39 mouse cellular contexts compared by ENCODE assay signal in the genomic region with DNA sequence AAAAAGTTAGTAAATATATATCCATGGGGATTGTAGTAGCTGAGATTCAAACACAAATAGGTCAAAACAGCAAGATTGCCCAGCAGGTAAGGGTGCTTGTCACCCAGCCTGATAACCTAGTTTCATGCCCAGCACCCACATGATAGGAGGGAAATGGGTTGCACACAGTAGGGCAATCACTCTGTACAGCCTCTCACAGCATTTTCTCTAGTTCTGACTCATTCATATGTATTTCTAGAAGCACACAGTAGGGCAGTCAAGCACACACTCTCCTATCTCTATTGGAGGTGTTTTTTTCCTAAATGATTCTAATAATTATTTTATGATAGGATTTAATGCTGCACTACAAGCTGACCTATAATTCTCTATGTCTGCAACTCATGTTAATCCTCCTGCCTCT. TPM values are rescaled to one million over a fixed set of nuclear protein-coding genes. Genes with fewer than 3 reads are reported as not detected.
"Had no signal": no experiment of that assay in that cellular context is flagged by ENCODE, and none has a peak within 500 bp of the region (broad histone marks: within the 10 kb centered on the region; RNA-seq: fewer than 3 reads in every experiment).

No protein-coding gene starts in this region.

- DNase-seq: left cerebral cortex, postnatal 4 days; liver; liver, embryonic 13.5 days; liver, postnatal 0 days; lung, adult 18-20 months; lung, adult 2 months; lung, embryonic 14.5 days; lung, postnatal 10 days; lung, postnatal 14 days; lung, postnatal 4 days; midbrain, embryonic 14.5 days had no signal

- H3K9ac ChIP-seq: limb, embryonic 12.5 days; limb, embryonic 13.5 days; limb, embryonic 15.5 days; liver, embryonic 12.5 days; liver, embryonic 13.5 days; liver, embryonic 14.5 days; liver, embryonic 15.5 days; liver, postnatal 0 days; lung, embryonic 14.5 days; lung, embryonic 15.5 days; midbrain, embryonic 12.5 days; midbrain, embryonic 13.5 days; midbrain, embryonic 15.5 days; neural tube, embryonic 12.5 days had no signal

- H3K9me3 ChIP-seq: limb, embryonic 10.5 days; limb, embryonic 12.5 days; limb, embryonic 13.5 days; limb, embryonic 15.5 days; liver, embryonic 12.5 days; liver, embryonic 13.5 days; liver, embryonic 15.5 days; lung, embryonic 15.5 days; megakaryocyte, embryonic 14.5 days; midbrain, embryonic 10.5 days; midbrain, embryonic 12.5 days; midbrain, embryonic 13.5 days; midbrain, embryonic 15.5 days; neural tube, embryonic 12.5 days had no signal

- H3K4me2 ChIP-seq: limb, embryonic 12.5 days; limb, embryonic 13.5 days; limb, embryonic 15.5 days; liver, embryonic 11.5 days; liver, embryonic 12.5 days; liver, embryonic 13.5 days; liver, embryonic 15.5 days; lung, embryonic 14.5 days; lung, embryonic 15.5 days; midbrain, embryonic 11.5 days; midbrain, embryonic 12.5 days; midbrain, embryonic 13.5 days; midbrain, embryonic 15.5 days; neural tube, embryonic 12.5 days had no signal

- H3K4me3 ChIP-seq: limb, embryonic 10.5 days; limb, embryonic 12.5 days; limb, embryonic 13.5 days; limb, embryonic 15.5 days; liver, embryonic 12.5 days; liver, embryonic 13.5 days; liver, embryonic 15.5 days; lung, embryonic 15.5 days; megakaryocyte, embryonic 14.5 days; midbrain, embryonic 10.5 days; midbrain, embryonic 12.5 days; midbrain, embryonic 13.5 days; midbrain, embryonic 15.5 days; myocyte; neural tube, embryonic 12.5 days had no signal

- H3K27ac ChIP-seq: limb, embryonic 10.5 days; limb, embryonic 12.5 days; limb, embryonic 13.5 days; limb, embryonic 15.5 days; liver, embryonic 12.5 days; liver, embryonic 13.5 days; liver, embryonic 14.5 days; liver, embryonic 15.5 days; lung, embryonic 15.5 days; macrophage; midbrain, embryonic 10.5 days; midbrain, embryonic 12.5 days; midbrain, embryonic 13.5 days; midbrain, embryonic 15.5 days; neural tube, embryonic 12.5 days had no signal

RNA-seq across cellular contexts. Expression of a gene that starts 6.0 kb away (rescaled TPM):
- total RNA-seq: liver, adult 2 months; megakaryocyte progenitor cell, adult 5-6 weeks; megakaryocyte, adult 5-6 weeks; megakaryocyte-erythroid progenitor cell, adult 5-6 weeks; monocyte, adult 5-6 weeks had no signal
- polyA plus RNA-seq: limb, embryonic 10.5 days; limb, embryonic 11.5 days; limb, embryonic 12.5 days; limb, embryonic 13.5 days; limb, embryonic 15.5 days; liver, adult 2 months; liver, embryonic 11.5 days; liver, embryonic 12.5 days; liver, embryonic 13.5 days; liver, embryonic 14.5 days; liver, embryonic 15.5 days; liver, embryonic 16.5 days; liver, postnatal 0 days; lung, adult 2 months; lung, embryonic 14.5 days; lung, embryonic 15.5 days; lung, embryonic 16.5 days; lung, postnatal 0 days; macrophage; midbrain, embryonic 10.5 days; midbrain, embryonic 11.5 days; midbrain, embryonic 12.5 days; midbrain, embryonic 13.5 days; myocyte; neural tube, embryonic 12.5 days had no signal

RNA-seq across cellular contexts. Expression of a gene that starts 12.4 kb away (rescaled TPM):
- total RNA-seq: liver, adult 2 months; megakaryocyte progenitor cell, adult 5-6 weeks; megakaryocyte, adult 5-6 weeks; megakaryocyte-erythroid progenitor cell, adult 5-6 weeks; monocyte, adult 5-6 weeks had no signal
- polyA plus RNA-seq: limb, embryonic 10.5 days; limb, embryonic 11.5 days; limb, embryonic 12.5 days; limb, embryonic 13.5 days; limb, embryonic 15.5 days; liver, adult 2 months; liver, embryonic 11.5 days; liver, embryonic 12.5 days; liver, embryonic 13.5 days; liver, embryonic 14.5 days; liver, embryonic 15.5 days; liver, embryonic 16.5 days; liver, postnatal 0 days; lung, embryonic 14.5 days; lung, embryonic 15.5 days; lung, embryonic 16.5 days; lung, postnatal 0 days; macrophage; midbrain, embryonic 10.5 days; midbrain, embryonic 11.5 days; midbrain, embryonic 12.5 days; midbrain, embryonic 13.5 days; midbrain, embryonic 14.5 days; myocyte; neural tube, embryonic 11.5 days; neural tube, embryonic 12.5 days had no signal
